26 mouse cellular contexts compared by ENCODE assay signal in the genomic region with DNA sequence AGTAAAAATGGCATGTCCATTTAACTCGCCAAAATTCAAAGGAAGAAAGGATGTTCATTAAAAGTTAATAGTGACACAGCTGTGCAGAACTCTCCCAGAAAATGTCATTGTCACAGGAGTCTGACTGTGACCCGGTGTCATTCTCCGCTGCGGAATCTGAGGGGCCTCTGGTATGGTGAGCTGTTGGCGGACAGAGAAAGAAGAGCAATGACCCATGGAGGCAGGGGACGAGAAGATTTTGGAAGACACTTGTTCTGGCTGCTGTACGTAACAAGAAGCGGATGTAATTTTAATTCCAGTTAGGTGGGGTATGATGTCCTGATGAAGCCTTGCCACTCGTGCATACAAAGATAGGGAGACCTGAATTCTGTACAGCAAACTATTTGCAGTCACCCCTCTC.
DNase-seq lines count a peak whose midpoint lies in the region; ATAC-seq and TF ChIP-seq lines count a peak whose summit lies in the region.
"Had no signal": no experiment of that assay in that cellular context is flagged by ENCODE, and none has a peak within 500 bp of the region (broad histone marks: within the 10 kb centered on the region; RNA-seq: fewer than 3 reads in every experiment).

No protein-coding gene starts in this region.

- H3K4me2 ChIP-seq in hindbrain, postnatal 0 days (ENCODE audit: low read depth, low read length), result 0 out of 2 replicates have a peak overlapping the region, but pooled peaks have one; percentile 10
- no peak overlapping the region for H3K4me2 ChIP-seq in hindbrain, embryonic 13.5 days
- H3K4me2 ChIP-seq: heart, embryonic 13.5 days; hindbrain, embryonic 15.5 days; intestine, embryonic 15.5 days; liver, embryonic 11.5 days; midbrain, embryonic 15.5 days had no signal

- DNase-seq in cerebellum, adult 11 months, result peak; percentile 29
- DNase-seq in cerebellum, postnatal 4 days (ENCODE audit: low spot score in 2 of 2), result no peak
- no peak for DNase-seq in hindbrain, postnatal 0 days (ENCODE audit: low spot score)
- DNase-seq in cerebellum, adult 8-10 months, result peak; percentile 35
- peak; percentile 21 to 53 for DNase-seq in cerebellum, postnatal 36 days
- DNase-seq in right cerebral cortex, postnatal 4 days, result no peak
- no peak for DNase-seq in thymus, adult 2 months
- DNase-seq: adrenal gland, postnatal 36 days; gastrocnemius, postnatal 36 days; heart, adult 2 months; kidney, adult 8-10 months; kidney, postnatal 10 days; liver, postnatal 0 days; right cerebral cortex, postnatal 14 days; spleen, adult 18-20 months had no signal

- peaks cover 4% of the 10 kb centered on the region for H3K4me1 ChIP-seq in hindbrain, postnatal 0 days (ENCODE audit: insufficient read depth, low read length)
- H3K4me1 ChIP-seq in hindbrain, embryonic 13.5 days (replicated peaks), result peaks cover 11% of the 10 kb centered on the region; the same call in 1 of the 2 replicates
- H3K4me1 ChIP-seq in thymus, adult 2 months (replicated peaks; ENCODE audit: control insufficient read depth, insufficient read depth, low read length), result no peaks in the 10 kb centered on the region

- H3K27me3 ChIP-seq in hindbrain, postnatal 0 days (ENCODE audit: insufficient read depth, low read length), result no peaks in the 10 kb centered on the region
- H3K27me3 ChIP-seq in hindbrain, embryonic 13.5 days, result no peaks in the 10 kb centered on the region
- H3K27me3 ChIP-seq in thymus, adult 2 months (ENCODE audit: control insufficient read depth, insufficient read depth, low read length), result no peaks in the 10 kb centered on the region
- H3K27me3 ChIP-seq: heart, embryonic 13.5 days; hindbrain, embryonic 15.5 days; intestine, embryonic 15.5 days; midbrain, embryonic 15.5 days had no signal

- no peak for ATAC-seq in hindbrain, postnatal 0 days
- ATAC-seq in hindbrain, embryonic 13.5 days (ENCODE audit: low FRiP score), result no peak
- ATAC-seq: intestine, embryonic 15.5 days; liver, postnatal 0 days; lung, postnatal 0 days; midbrain, embryonic 15.5 days had no signal

- 52% methylated on average over 9 of the region's 9 CpGs for WGBS in hindbrain, postnatal 0 days
- 43% methylated on average over 9 of the region's 9 CpGs for whole genome bisulfite sequencing in hindbrain, embryonic 13.5 days
- 95% methylated on average over 9 of the region's 9 CpGs for WGBS in thymus, adult 2 months

- no peaks in the 10 kb centered on the region for H3K9me3 ChIP-seq in hindbrain, postnatal 0 days (ENCODE audit: low read length)
- H3K9me3 ChIP-seq in hindbrain, embryonic 13.5 days, result no peaks in the 10 kb centered on the region
- H3K9me3 ChIP-seq: embryonic facial prominence, embryonic 10.5 days; heart, embryonic 13.5 days; hindbrain, embryonic 15.5 days; intestine, embryonic 15.5 days; limb, embryonic 10.5 days; midbrain, embryonic 15.5 days had no signal

- no peak overlapping the region for H3K4me3 ChIP-seq in hindbrain, postnatal 0 days (ENCODE audit: low read length)
- no peak overlapping the region for H3K4me3 ChIP-seq in hindbrain, embryonic 13.5 days
- no peak overlapping the region for H3K4me3 ChIP-seq in thymus, adult 2 months (ENCODE audit: control insufficient read depth, insufficient read depth, low read length)
- H3K4me3 ChIP-seq: embryonic facial prominence, embryonic 10.5 days; heart, adult 2 months; heart, embryonic 13.5 days; hindbrain, embryonic 15.5 days; intestine, embryonic 15.5 days; limb, embryonic 10.5 days; midbrain, embryonic 15.5 days; myocyte had no signal

- TF ChIP-seq CTCF in hindbrain, postnatal 0 days (IDR thresholded peaks at IDR 0.05; ENCODE audit: low read depth), result no peak
- no peak for TF ChIP-seq CTCF in thymus, adult 2 months (IDR thresholded peaks at IDR 0.05; ENCODE audit: borderline replicate concordance, control insufficient read depth, extremely low read depth, insufficient read depth, low read length, poor library complexity)

- no peak for TF ChIP-seq POLR2A in thymus, adult 2 months (IDR thresholded peaks at IDR 0.05; ENCODE audit: control insufficient read depth, extremely low read depth, insufficient read depth, low read length, poor library complexity)

- no peak overlapping the region for H3K27ac ChIP-seq in hindbrain, postnatal 0 days
- no peak overlapping the region for H3K27ac ChIP-seq in hindbrain, embryonic 13.5 days
- H3K27ac ChIP-seq in thymus, adult 2 months (ENCODE audit: control insufficient read depth, insufficient read depth, low read length), result no peak overlapping the region
- H3K27ac ChIP-seq: embryonic facial prominence, embryonic 10.5 days; heart, adult 2 months; heart, embryonic 13.5 days; hindbrain, embryonic 15.5 days; intestine, embryonic 15.5 days; limb, embryonic 10.5 days; macrophage; midbrain, embryonic 15.5 days had no signal

- no peak overlapping the region for H3K9ac ChIP-seq in hindbrain, postnatal 0 days (replicated peaks; ENCODE audit: low read length)
- no peak overlapping the region for H3K9ac ChIP-seq in hindbrain, embryonic 13.5 days
- H3K9ac ChIP-seq: heart, embryonic 13.5 days; hindbrain, embryonic 15.5 days; intestine, embryonic 15.5 days; liver, postnatal 0 days; midbrain, embryonic 15.5 days had no signal

- no peaks in the 10 kb centered on the region for H3K36me3 ChIP-seq in hindbrain, postnatal 0 days (ENCODE audit: insufficient read depth, low read length)
- no peaks in the 10 kb centered on the region for H3K36me3 ChIP-seq in hindbrain, embryonic 13.5 days
- no peaks in the 10 kb centered on the region for H3K36me3 ChIP-seq in thymus, adult 2 months (ENCODE audit: control insufficient read depth, insufficient read depth, low read length)
- H3K36me3 ChIP-seq: embryonic facial prominence, embryonic 10.5 days; heart, embryonic 13.5 days; hindbrain, embryonic 15.5 days; intestine, embryonic 15.5 days; limb, embryonic 10.5 days; midbrain, embryonic 15.5 days had no signal

Comparison
In these comparisons a context has a peak if more than half of its experiments do, and no peak if none do; other contexts are left out.
1. DNase-seq: peak in cerebellum, adult 11 months (single experiment), cerebellum, adult 8-10 months (single experiment) and cerebellum, postnatal 36 days (2 of 2); none in cerebellum, postnatal 4 days (0 of 2), hindbrain, postnatal 0 days (single experiment), right cerebral cortex, postnatal 4 days (single experiment) and thymus, adult 2 months (single experiment).